Mouse (Mus musculus): ENCODE measurements around the gene S100a5.

DNA sequence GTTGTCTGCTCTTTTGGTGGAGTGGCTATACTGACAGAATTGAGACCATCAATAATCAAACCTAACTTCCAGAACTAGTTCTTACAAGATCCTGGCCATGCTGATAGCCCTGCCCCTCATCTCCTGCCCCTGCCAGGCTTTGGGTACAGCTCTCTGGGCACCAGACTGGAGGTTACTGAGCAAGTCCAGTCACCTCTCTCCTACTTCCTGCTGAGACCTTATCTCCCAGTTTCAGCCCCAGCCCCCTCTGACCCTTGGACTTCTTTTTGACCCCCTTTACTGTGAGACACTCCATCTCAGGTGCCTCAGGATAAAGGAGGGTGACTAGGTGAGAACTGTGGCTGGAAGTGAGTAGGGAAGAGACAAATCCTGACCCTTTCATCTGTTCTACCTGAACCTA lies 779 bp downstream of the S100a5 start:
- no peak for TF ChIP-seq POLR2A (IDR thresholded peaks at IDR 0.05; ENCODE audit: insufficient read length, low read depth)
- no peak for TF ChIP-seq TCF12 (IDR thresholded peaks at IDR 0.05; ENCODE audit: insufficient read depth, poor library complexity, severe bottlenecking)
- TF ChIP-seq E2F4 (IDR thresholded peaks at IDR 0.05; ENCODE audit: insufficient read depth): no peak

All from myocyte (in vitro differentiated cells).